Mouse (Mus musculus) lung, adult 2 months (tissue): Measurements from ENCODE around the gene Bloc1s2. TPM values are rescaled to one million over a fixed set of nuclear protein-coding genes. Genes with fewer than 3 reads are reported as not detected.
A peak's percentile ranks its signal among the peaks of the same experiment; 100 is the strongest.

ENCODE experiments used
- DNase-seq: peaks from one replicate; pipeline ENCODE4 v3.0.0; 2022
- H3K4me1 ChIP-seq: fragments of 200-500 bp; 2 replicates; pipeline ENCODE4 v1.6.1; 2011; ENCODE audit warnings: low read length; ENCODE audit not compliant: control insufficient read depth, insufficient read depth
- H3K4me3 ChIP-seq: fragments of 200-500 bp; replicated peaks from 2 replicates; pipeline ENCODE3; 2011; ENCODE audit warnings: low read depth, mild to moderate bottlenecking, control low read depth, low read length; ENCODE audit errors: extremely low read depth
- CTCF ChIP-seq: fragments of 200-500 bp; IDR thresholded peaks from 2 replicates; pipeline ENCODE4 v1.5.1; 2011; ENCODE audit warnings: mild to moderate bottlenecking, low read length, control low read depth; ENCODE audit not compliant: insufficient read depth
- POLR2A ChIP-seq: fragments of 200-500 bp; IDR thresholded peaks from 2 replicates; pipeline ENCODE4 v1.6.1; 2011; ENCODE audit warnings: low read depth, mild to moderate bottlenecking, control low read depth, low read length, borderline replicate concordance; ENCODE audit errors: extremely low read depth
- WGBS: fragments of 180-500 bp; shearing (Covaris S2); methylation state at CpG from one replicate; pipeline ENCODE4 v1.1.7; 2018; 5-methylcytosine and 5-hydroxymethylcytosine counted together
- polyA plus RNA-seq: library from polyadenylated mRNA; depleted of rRNA; stranded (reverse); fragments of >200 nt; gene quantifications from 2 replicates; pipeline ENCODE4 v1.2.3, GENCODE M21; 2012

Gene Bloc1s2
- polyA plus RNA-seq, 1 experiment = 19.7 TPM

DNA sequence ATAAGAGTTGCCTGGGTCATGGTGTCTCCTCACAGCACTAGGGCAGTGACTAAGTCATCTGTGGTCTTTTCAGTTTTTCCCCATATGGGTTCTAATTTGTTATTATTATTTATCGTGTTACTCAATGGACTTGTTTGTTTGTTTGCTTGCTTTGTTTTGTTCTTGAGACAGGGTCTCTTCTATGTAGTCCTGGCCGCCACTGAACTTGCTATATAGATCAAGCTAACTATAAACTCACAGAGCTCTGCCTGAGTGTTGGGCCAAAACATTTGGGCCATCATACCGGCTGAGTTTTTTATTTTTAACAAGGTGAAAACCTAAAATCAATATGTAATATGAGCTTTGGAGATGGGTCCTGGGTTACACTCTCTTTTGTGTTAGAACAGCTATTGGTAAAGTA, 13.1 kb upstream of the Bloc1s2 start:
- DNase-seq = no peak
- TF ChIP-seq CTCF = no peak
- TF ChIP-seq POLR2A = no peak
- WGBS = 75% methylated on average over 3 of the region's 3 CpGs
- no peak overlapping the region for H3K4me3 ChIP-seq
- H3K4me1 ChIP-seq = no peaks in the 10 kb centered on the region

DNA sequence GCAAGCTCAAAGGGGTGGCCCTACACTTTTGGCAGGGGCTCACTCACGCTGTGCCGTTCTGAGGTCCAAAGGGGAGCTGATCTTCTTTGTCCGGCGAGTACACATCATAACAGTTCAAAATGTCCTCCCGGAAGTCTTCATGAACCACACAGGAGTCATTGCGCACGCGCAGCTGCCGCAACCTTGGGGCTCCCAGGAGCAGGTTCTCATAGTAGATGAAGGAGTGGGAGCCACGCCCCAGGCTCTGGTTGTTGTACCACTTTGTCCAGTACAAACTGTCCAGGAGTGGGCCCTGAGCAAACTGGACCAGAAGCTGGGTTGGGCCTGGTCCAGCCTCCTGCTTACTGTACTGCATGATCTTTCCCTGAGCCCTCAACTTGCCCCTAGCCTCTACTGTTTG, 10.8 kb upstream of the Bloc1s2 start:
- Histone ChIP-seq H3K4me3 (no peak overlapping the region), H3K4me1 (no peaks in the 10 kb centered on the region)
- TF ChIP-seq POLR2A = no peak
- TF ChIP-seq CTCF = no peak
- no peak for DNase-seq
- 90% methylated on average over 10 of the region's 10 CpGs for WGBS

- Histone ChIP-seq H3K4me1 (no peaks in the 10 kb centered on the region), H3K4me3 (no peak overlapping the region)
- DNase-seq = no peak
- 72% methylated on average over 5 of the region's 5 CpGs for WGBS
- TF ChIP-seq CTCF (no peak), POLR2A (no peak)
Observed at GRCm38 (mm10) chr19:44153781-44154180, 7.5 kb upstream of the Bloc1s2 start.

DNA sequence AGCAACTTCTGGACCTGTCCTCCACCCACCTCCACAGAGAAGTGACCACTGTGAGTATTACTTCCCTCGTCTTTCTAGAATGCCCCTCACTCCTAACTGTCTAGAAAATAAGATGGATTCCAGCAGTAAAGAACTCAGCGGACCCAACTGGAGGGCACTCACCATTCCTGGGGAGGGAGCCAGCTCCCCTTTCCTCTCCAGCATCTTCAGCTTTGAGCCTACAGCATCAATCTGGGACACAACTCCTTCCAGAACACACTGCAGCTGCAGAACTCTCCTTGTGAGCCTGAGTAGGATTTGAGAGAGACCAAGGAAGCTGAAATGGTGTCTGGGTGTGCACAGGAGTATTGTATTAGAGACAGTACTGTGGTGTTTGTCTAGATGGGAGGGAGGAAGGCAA, 2.7 kb upstream of the Bloc1s2 start:
- Histone ChIP-seq H3K4me1 (peaks cover 2% of the 10 kb centered on the region; the same call in 1 of the 2 replicates), H3K4me3 (no peak overlapping the region)
- DNase-seq = no peak
- TF ChIP-seq POLR2A (no peak), CTCF (no peak)
- WGBS = 69% methylated on average over 2 of the region's 2 CpGs

GRCm38 (mm10) chr19:44148345-44148744, 2.1 kb upstream of the Bloc1s2 start:
- TF ChIP-seq POLR2A (no peak), CTCF (no peak)
- 33% methylated on average over 2 of the region's 2 CpGs for WGBS
- H3K4me1 ChIP-seq = peaks cover 2% of the 10 kb centered on the region; the same call in 1 of the 2 replicates
- no peak for DNase-seq
- H3K4me3 ChIP-seq = no peak overlapping the region

GRCm38 (mm10) chr19:44146951-44147350, 705 bp upstream of the Bloc1s2 start:
- DNase-seq = no peak
- 90% methylated on average over 8 of the region's 8 CpGs for WGBS
- TF ChIP-seq CTCF (no peak), POLR2A (no peak)
- Histone ChIP-seq H3K4me3 (no peak overlapping the region), H3K4me1 (peaks cover 2% of the 10 kb centered on the region; the same call in 1 of the 2 replicates)

GRCm38 (mm10) chr19:44146568-44146879, 278 bp upstream of the Bloc1s2 start:
- peaks cover 2% of the 10 kb centered on the region; the same call in 1 of the 2 replicates for H3K4me1 ChIP-seq
- 57% methylated on average over 9 of the region's 9 CpGs for WGBS
- no peak for DNase-seq
- H3K4me3 ChIP-seq = peak overlapping the region; percentile 53
- TF ChIP-seq POLR2A (no peak), CTCF (no peak)

GRCm38 (mm10) chr19:44144366-44144765, 1.9 kb downstream of the Bloc1s2 start:
- 73% methylated on average over 9 of the region's 9 CpGs for WGBS
- H3K4me3 ChIP-seq = no peak overlapping the region
- H3K4me1 ChIP-seq = peaks cover 2% of the 10 kb centered on the region; the same call in 1 of the 2 replicates
- DNase-seq = no peak
- no peak for TF ChIP-seq CTCF
- no peak for TF ChIP-seq POLR2A

- TF ChIP-seq POLR2A = no peak
- TF ChIP-seq CTCF = no peak
- Histone ChIP-seq H3K4me1 (peaks cover 2% of the 10 kb centered on the region), H3K4me3 (no peak overlapping the region)
- 29% methylated on average over 7 of the region's 7 CpGs for WGBS
- DNase-seq = no peak
Observed at GRCm38 (mm10) chr19:44135960-44136485, 10.2 kb downstream of the Bloc1s2 start.

GRCm38 (mm10) chr19:44135072-44135959, 10.9 kb downstream of the Bloc1s2 start, which contains the start of gene Cwf19l1:
Cwf19l1 (minus strand) TSS chr19:44135876.
- DNase-seq = peak; percentile 81
- 1% methylated on average over 45 of the region's 45 CpGs for WGBS
- Histone ChIP-seq H3K4me1 (peaks cover 2% of the 10 kb centered on the region), H3K4me3 (peak within 1 kb of the TSS; percentile 100)
- TF ChIP-seq POLR2A = peak; percentile 66; the same call in 1 of the 2 replicates
- no peak for TF ChIP-seq CTCF
